Mouse (Mus musculus): Measurements from ENCODE around the gene Gm9970.
A peak's percentile ranks its signal among the peaks of the same experiment; 100 is the strongest.

Gm9970 gene

DNA sequence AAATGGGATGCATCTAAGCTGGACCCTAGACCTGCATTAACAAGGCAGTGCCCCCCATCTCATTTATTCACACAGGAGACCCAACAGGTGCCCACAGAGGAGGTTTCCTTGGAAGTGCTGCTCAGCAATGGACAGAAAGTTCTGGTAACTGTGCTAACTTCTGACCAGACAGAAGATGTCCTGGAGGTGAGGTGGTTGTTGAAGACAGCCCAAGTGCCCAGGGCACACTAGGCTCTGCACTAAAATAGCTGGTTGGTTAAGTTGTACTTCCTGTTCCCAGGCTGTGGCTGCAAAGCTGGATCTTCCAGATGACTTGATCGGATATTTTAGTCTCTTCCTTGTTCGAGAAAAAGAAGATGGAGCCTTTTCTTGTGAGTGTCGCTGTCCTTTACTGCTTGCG lies 45.4 kb downstream of the Gm9970 start:
- no peak for DNase-seq (ENCODE audit: extremely low read depth, low read depth)

DNA sequence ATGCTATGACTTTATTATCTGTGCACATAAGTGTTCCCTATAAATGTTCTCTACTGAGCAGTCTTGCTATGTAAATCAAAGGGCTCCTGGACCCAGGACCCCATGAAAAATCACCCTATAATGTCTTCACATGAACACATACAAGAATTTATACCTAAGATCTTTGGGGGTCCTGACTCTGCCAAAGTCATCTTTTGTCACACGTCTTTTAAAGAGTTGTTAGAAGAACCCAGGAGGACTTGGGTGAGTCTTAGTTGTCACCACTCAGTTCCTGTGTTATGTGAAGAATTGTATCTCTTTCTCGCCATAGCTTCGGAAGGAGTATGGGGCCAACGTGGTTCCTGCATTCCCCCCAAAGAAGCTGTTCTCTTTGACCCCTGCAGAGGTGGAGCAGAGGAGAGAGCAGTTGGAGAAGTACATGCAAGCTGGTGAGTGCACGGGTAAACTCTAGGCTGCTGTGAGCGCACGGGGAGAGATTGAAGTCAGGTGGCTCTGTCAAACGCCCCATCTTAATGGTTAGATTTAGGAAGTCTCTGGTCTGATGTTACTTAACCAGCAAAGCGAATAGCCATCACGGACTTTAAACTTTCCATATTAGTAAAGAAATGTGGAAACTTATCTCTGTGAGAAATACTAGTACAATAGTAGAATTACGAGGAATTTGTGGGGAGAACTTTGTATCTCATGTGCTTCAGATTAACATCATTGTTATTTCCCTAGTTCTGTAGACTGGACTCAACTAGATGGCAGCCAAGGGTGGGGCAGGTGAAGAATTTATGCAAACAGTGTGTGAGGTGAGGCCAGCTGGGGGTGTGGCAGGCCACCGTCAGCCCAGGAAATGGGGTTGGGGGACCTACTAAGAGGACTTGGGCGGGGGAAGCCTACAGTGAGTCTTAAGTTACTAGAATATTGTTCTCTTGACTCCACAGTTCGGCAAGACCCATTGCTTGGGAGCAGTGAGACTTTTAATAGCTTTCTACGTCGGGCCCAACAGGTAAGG lies 46.2 kb downstream of the Gm9970 start:
- no peak for DNase-seq (ENCODE audit: extremely low read depth, low read depth)

- peak; percentile 62 for DNase-seq (ENCODE audit: extremely low read depth, low read depth)
These were observed 47.3 kb downstream of the Gm9970 start for GRCm38 (mm10) chr5:31193631-31194281.

GRCm38 (mm10) chr5:31192939-31193630 lies 47.9 kb downstream of the Gm9970 start, which contains the start of the genes Snx17 and Eif2b4:
TSS of gene Snx17 (plus strand) at chr5:31193227.
TSS of gene Eif2b4 (minus strand) at chr5:31193430.
- DNase-seq (ENCODE audit: extremely low read depth, low read depth) = peak; percentile 98

DNA sequence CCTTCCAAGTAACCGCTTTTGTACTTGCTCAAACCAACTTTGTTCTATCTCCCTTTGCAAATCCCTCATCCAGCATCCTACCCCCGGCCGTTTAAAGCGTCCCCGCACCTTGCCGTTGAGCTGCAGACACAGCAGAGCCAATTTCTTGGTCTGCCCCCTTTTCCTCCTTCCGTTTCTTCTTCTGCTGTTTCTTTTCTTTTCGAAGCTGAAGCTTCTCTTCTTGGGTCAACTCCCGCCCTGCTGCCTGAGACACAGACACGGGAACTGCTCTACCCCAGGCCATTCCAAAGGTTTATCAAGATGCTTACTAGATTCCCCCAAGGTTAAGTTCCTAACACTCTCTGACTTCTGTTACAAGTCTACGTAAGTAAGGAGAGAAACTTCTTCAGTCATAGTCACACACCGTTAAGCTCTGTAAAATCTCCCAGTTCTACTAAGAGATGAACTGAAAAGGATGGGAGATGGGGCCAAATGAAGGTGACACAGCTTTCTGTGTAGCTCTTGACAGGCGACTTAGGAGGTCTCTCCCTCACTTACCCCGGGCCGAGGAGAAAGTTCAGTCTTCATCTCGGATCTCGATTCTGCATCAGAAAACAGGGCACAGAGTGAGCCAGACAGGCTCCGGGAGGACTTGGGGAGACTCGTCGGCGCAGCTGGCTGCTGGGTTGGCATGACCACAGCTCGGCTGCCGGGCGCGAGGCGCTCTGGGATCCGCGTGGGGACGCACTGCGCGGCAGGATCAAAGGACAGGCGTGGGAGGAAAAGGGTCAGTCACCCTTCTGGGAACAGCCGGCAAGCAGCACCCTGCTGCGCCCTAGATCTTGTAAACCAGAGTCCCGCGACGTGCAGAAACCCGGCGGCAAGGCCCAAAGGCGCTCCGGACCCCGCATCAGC lies 48.7 kb downstream of the Gm9970 start:
- DNase-seq (ENCODE audit: extremely low read depth, low read depth) = peak; percentile 46

Measured in MEL-GATA-1-ER (cell line).